Mouse (Mus musculus): ENCODE data around the gene Dnajc4. TPM values are rescaled to one million over a fixed set of nuclear protein-coding genes. Genes with fewer than 3 reads are reported as not detected.
A peak's percentile ranks its signal among the peaks of the same experiment; 100 is the strongest.

Gene Dnajc4
- polyA plus RNA-seq (2012; rRNA removed): 28.0 and 31.6 TPM in 2 replicates

DNA sequence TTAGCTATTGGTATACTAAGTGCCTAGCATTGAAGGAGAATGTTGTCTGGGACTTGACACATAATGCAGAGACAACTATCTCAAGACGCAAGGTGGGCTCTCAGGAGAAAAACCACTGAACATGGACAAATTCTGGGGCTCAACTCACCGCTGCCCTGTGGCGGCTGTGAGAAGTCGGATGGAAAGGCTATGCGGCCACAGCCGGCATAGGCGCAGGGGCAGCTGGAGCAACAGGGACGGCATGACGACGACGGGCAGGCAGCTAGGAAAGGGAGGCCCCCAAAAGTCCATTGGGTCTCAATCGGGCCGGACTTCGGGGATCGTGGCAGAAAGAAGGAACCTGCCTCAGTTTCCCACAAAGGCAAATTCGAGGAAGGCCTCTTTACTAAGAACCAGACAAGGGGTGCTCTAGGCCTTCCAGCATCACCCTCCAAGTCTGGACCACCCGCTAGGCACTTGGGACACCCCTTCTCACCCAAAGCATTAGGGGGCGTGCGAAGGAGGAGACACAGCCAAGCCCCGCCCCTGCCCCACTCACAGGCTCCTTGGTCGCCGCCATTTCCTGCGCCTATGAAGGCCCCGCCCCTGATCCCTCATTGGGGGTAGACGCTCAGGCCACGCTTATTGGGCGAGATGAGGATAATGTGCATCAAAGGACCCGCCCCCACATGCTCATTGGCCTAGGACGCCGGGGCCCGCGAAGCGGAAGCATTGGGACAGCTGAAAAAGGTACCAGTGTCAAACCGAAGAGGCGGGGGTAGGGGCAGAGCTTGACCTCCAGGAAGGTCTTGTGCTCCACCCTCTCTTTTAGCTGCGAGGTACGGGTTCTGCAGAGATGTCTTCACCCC lies at the start of gene Dnajc4:
TSS of gene Dnajc4 (minus strand) at position 562 of the 848 bp plus-strand sequence.
- peak; percentile 99 for DNase-seq
- Histone ChIP-seq H3K27me3 (ENCODE audit: control insufficient read depth, insufficient read depth, low read length) (no peaks in the 10 kb centered on the region), H3K36me3 (ENCODE audit: control insufficient read depth, insufficient read depth, low read length) (no peaks in the 10 kb centered on the region), H3K27ac (ENCODE audit: control insufficient read depth, insufficient read depth, low read length) (peak within 1 kb of the TSS; percentile 1; the same call in 1 of the 2 replicates), H3K4me3 (ENCODE audit: control insufficient read depth, insufficient read depth, low read length) (peak within 1 kb of the TSS; percentile 52), H3K4me1 (replicated peaks; ENCODE audit: control insufficient read depth, insufficient read depth, low read length) (peaks cover 46% of the 10 kb centered on the region)
- WGBS: 1% methylated on average over 37 of the region's 37 CpGs
- peak; percentile 59; the same call in 1 of the 2 replicates for TF ChIP-seq CTCF (IDR thresholded peaks at IDR 0.05; ENCODE audit: borderline replicate concordance, control insufficient read depth, extremely low read depth, insufficient read depth, low read length, poor library complexity)
- TF ChIP-seq POLR2A (IDR thresholded peaks at IDR 0.05; ENCODE audit: control insufficient read depth, extremely low read depth, insufficient read depth, low read length, poor library complexity): peak; percentile 88

DNA sequence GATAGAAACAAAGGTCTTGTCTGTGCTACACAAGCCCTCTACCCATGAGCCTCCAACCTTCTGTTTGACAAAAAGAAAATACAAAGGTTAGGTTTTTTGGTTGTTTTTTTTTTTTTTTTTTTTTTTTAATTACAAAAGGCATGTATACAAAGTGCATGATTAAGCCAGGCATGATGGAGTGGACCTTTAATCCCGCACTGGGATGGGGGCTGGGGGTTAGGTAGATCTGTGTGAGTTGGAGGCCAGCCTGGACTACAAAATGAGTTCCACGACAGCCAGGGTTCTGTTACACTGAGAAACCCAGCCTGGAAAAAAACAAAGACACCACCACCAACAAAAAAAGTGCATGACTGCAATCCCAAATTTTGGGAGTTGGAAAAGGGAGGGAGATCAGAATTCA lies 48.8 kb upstream of the Dnajc4 start:
- DNase-seq: no peak
- 96% methylated on average over 2 of the region's 2 CpGs for WGBS
- no peak overlapping the region for H3K4me3 ChIP-seq (ENCODE audit: control insufficient read depth, insufficient read depth, low read length)
- H3K27me3 ChIP-seq (ENCODE audit: control insufficient read depth, insufficient read depth, low read length): no peaks in the 10 kb centered on the region
- peaks cover 7% of the 10 kb centered on the region; the same call in 1 of the 2 replicates for H3K4me1 ChIP-seq (replicated peaks; ENCODE audit: control insufficient read depth, insufficient read depth, low read length)
- H3K27ac ChIP-seq (ENCODE audit: control insufficient read depth, insufficient read depth, low read length): no peak overlapping the region; the same call in 1 of the 2 replicates
- no peaks in the 10 kb centered on the region for H3K36me3 ChIP-seq (ENCODE audit: control insufficient read depth, insufficient read depth, low read length)
- no peak for TF ChIP-seq POLR2A (IDR thresholded peaks at IDR 0.05; ENCODE audit: control insufficient read depth, extremely low read depth, insufficient read depth, low read length, poor library complexity)
- no peak for TF ChIP-seq CTCF (IDR thresholded peaks at IDR 0.05; ENCODE audit: borderline replicate concordance, control insufficient read depth, extremely low read depth, insufficient read depth, low read length, poor library complexity)

DNA sequence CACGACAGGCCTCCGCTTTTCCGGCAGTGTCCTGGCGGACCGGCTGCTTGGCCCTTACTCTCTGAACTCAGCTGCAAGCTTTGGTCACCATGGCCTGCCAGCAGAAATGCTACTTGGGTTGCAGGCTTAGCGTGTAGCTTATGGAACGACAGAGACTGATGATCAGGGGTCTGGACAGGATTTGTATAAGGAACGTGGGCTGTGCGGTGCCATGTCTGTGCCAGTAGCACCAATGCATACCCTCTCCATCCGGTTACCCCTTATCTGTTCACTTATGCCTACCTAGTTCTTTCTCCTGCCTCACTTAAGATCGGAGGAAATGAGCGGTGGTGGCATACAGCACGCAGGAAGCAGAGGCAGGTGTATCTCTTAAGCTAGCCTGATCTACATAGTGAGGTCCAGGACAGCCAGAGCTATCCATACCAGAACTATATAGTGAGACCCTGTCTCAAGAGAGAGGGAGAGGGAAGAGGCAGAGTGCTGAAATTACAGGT lies 48.3 kb upstream of the Dnajc4 start:
- Histone ChIP-seq H3K36me3 (ENCODE audit: control insufficient read depth, insufficient read depth, low read length) (no peaks in the 10 kb centered on the region), H3K27me3 (ENCODE audit: control insufficient read depth, insufficient read depth, low read length) (no peaks in the 10 kb centered on the region), H3K4me3 (ENCODE audit: control insufficient read depth, insufficient read depth, low read length) (peak overlapping the region; percentile 66), H3K4me1 (replicated peaks; ENCODE audit: control insufficient read depth, insufficient read depth, low read length) (peaks cover 7% of the 10 kb centered on the region; the same call in 1 of the 2 replicates), H3K27ac (ENCODE audit: control insufficient read depth, insufficient read depth, low read length) (peak overlapping the region; percentile 91)
- no peak for TF ChIP-seq POLR2A (IDR thresholded peaks at IDR 0.05; ENCODE audit: control insufficient read depth, extremely low read depth, insufficient read depth, low read length, poor library complexity)
- 0 out of 2 replicates have a peak, but pooled peaks have one; percentile 1 for TF ChIP-seq CTCF (IDR thresholded peaks at IDR 0.05; ENCODE audit: borderline replicate concordance, control insufficient read depth, extremely low read depth, insufficient read depth, low read length, poor library complexity)
- peak; percentile 53 for DNase-seq
- 11% methylated on average over 13 of the region's 13 CpGs for WGBS

DNA sequence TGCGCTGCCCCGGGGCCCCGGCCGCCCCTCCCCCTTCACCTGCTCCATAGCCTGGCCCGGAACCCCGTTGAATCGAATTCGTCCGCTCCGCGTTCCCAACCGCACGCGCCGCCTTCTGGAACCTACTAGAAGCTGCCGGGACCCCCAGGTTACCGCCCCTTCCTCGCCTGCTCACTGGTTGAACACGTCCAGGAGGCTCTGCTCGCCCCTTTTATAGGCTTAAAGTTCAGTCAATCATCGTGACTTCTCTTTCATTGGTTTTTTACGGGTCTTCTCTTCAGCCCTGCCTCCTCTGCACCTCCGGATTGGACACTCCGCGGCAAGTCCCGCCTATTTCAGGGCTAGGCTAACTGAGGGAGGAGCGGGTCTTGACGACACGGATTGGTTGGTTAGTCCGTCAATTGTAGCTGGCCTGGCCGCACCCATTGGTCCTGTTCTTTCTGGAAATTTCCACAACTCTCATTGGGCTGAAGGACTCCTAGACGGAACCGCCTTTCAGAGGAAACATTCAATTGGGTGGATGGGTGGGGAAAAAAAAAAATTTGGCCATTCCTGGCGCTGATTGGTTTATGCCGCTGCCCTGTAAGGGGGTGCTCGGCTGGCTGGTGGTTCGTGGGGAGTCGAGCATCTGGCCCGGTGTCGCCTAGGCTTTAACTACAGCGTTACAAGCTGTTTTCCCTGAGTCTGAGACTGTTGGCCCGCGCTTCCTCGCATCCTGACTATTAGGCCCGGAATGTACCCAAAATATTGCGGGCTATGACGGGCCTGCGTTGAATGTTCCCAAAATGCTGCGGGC lies 47.7 kb upstream of the Dnajc4 start, which contains the start of gene Stip1:
TSS of gene Stip1 (minus strand) at position 127 of the 796 bp plus-strand sequence.
- under 1% methylated on average over 49 of the region's 49 CpGs for WGBS

DNA sequence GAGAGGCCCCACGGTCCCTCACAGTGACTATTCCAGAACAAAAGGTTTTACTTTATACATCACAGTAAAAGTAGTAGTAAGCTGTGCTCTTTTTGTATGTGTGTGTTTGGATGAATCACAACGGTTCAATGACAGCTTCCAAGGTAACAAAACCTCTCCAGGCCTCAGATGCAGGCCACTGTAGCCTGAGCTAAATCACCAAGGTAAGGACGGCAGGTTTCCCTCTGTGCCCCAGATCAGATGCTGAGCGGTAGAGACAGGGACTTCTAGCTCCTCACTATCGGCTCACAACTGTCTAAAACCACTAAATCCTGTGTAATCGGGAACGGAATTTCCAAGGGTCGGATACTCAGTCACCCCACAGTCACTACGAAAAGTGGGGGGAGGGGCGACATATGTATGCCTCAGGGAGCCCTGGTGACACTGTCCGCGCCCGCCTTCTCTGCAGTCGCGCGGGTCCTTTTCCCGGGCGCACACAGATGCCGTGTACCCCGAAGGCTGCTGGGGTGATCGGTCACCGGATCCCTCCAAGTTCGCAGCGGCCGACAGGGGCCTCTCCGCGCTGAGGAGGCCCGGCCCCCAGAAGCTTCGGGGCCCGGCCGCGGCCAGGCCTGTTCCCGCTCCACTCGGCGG lies 46.8 kb upstream of the Dnajc4 start:
- TF ChIP-seq POLR2A (IDR thresholded peaks at IDR 0.05; ENCODE audit: control insufficient read depth, extremely low read depth, insufficient read depth, low read length, poor library complexity) (no peak), CTCF (IDR thresholded peaks at IDR 0.05; ENCODE audit: borderline replicate concordance, control insufficient read depth, extremely low read depth, insufficient read depth, low read length, poor library complexity) (0 out of 2 replicates have a peak, but pooled peaks have one; percentile 7)
- DNase-seq: peak; percentile 70
- 1% methylated on average over 35 of the region's 35 CpGs for WGBS
- Histone ChIP-seq H3K27me3 (ENCODE audit: control insufficient read depth, insufficient read depth, low read length) (no peaks in the 10 kb centered on the region), H3K4me1 (replicated peaks; ENCODE audit: control insufficient read depth, insufficient read depth, low read length) (peaks cover 7% of the 10 kb centered on the region; the same call in 1 of the 2 replicates), H3K27ac (ENCODE audit: control insufficient read depth, insufficient read depth, low read length) (no peak overlapping the region), H3K4me3 (ENCODE audit: control insufficient read depth, insufficient read depth, low read length) (peak overlapping the region; percentile 92), H3K36me3 (ENCODE audit: control insufficient read depth, insufficient read depth, low read length) (peaks cover 12% of the 10 kb centered on the region)

More for the DNA sequence above, 47.7 kb upstream of the Dnajc4 start, which contains the start of gene Stip1:
- Histone ChIP-seq H3K36me3 (ENCODE audit: control insufficient read depth, insufficient read depth, low read length) (peaks cover 4% of the 10 kb centered on the region; the same call in 1 of the 2 replicates), H3K27ac (ENCODE audit: control insufficient read depth, insufficient read depth, low read length) (peak within 1 kb of the TSS; percentile 91), H3K27me3 (ENCODE audit: control insufficient read depth, insufficient read depth, low read length) (no peaks in the 10 kb centered on the region), H3K4me1 (replicated peaks; ENCODE audit: control insufficient read depth, insufficient read depth, low read length) (peaks cover 7% of the 10 kb centered on the region; the same call in 1 of the 2 replicates), H3K4me3 (ENCODE audit: control insufficient read depth, insufficient read depth, low read length) (peak within 1 kb of the TSS; percentile 92)
- peak; percentile 100 for DNase-seq
- peak; percentile 96 for TF ChIP-seq POLR2A (IDR thresholded peaks at IDR 0.05; ENCODE audit: control insufficient read depth, extremely low read depth, insufficient read depth, low read length, poor library complexity)
- TF ChIP-seq CTCF (IDR thresholded peaks at IDR 0.05; ENCODE audit: borderline replicate concordance, control insufficient read depth, extremely low read depth, insufficient read depth, low read length, poor library complexity): 0 out of 2 replicates have a peak, but pooled peaks have one; percentile 23

Data from thymus, adult 2 months (tissue).